In the genomic region with DNA sequence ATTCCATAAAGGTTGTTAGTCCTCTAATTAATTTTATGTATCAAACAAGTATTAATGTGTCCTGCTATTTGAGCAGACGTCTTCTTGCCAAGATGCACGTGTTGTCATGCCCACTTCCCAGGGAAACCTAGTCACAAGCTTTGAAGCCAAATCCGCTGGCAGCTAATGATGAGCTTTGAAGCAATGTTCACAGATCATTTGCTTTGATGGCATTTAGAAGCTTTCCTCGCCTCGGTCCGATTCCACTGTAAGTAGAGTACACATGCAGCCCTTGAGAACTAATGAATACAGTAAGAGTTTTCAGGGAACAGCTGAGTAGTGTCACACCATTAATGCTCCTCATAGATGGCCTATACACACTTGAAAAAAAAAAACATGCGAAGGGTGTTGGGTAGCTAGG, we compare ENCODE assay signal across 23 mouse cellular contexts.
DNase-seq lines count a peak whose midpoint lies in the region; ATAC-seq and TF ChIP-seq lines count a peak whose summit lies in the region.
"Had no signal": no experiment of that assay in that cellular context is flagged by ENCODE, and none has a peak within 500 bp of the region (broad histone marks: within the 10 kb centered on the region; RNA-seq: fewer than 3 reads in every experiment).

No protein-coding gene starts in this region.

- no peak for TF ChIP-seq CTCF in forebrain, postnatal 0 days (IDR thresholded peaks at IDR 0.05; ENCODE audit: low read depth)
- TF ChIP-seq CTCF in brain, embryonic 14.5 days (IDR thresholded peaks at IDR 0.05; ENCODE audit: borderline replicate concordance, extremely low read depth, insufficient read depth, insufficient read length): no peak

- WGBS in forebrain, embryonic 14.5 days: 44% methylated on average over 7 of the region's 7 CpGs
- WGBS in forebrain, postnatal 0 days: 39% methylated on average over 7 of the region's 7 CpGs
- 41% methylated on average over 7 of the region's 7 CpGs for WGBS in kidney, embryonic 15.5 days

- H3K4me3 ChIP-seq in forebrain, embryonic 14.5 days (ENCODE audit: low read depth, low read length): no peak overlapping the region
- no peak overlapping the region for H3K4me3 ChIP-seq in forebrain, postnatal 0 days (ENCODE audit: low read depth, low read length)
- no peak overlapping the region for H3K4me3 ChIP-seq in kidney, embryonic 15.5 days (replicated peaks)
- H3K4me3 ChIP-seq: embryonic facial prominence, embryonic 15.5 days; erythroblast, embryonic 14.5 days; forebrain, embryonic 10.5 days; forebrain, embryonic 15.5 days; heart, embryonic 10.5 days; hindbrain, embryonic 15.5 days had no signal

- TF ChIP-seq POLR2A in brain, embryonic 14.5 days (IDR thresholded peaks at IDR 0.05; ENCODE audit: borderline replicate concordance, extremely low read depth, insufficient read depth, insufficient read length, poor library complexity, severe bottlenecking): no peak

- ATAC-seq in forebrain, embryonic 14.5 days: no peak
- no peak for ATAC-seq in forebrain, postnatal 0 days
- ATAC-seq in kidney, embryonic 15.5 days (replicated peaks; ENCODE audit: low FRiP score): 0 out of 2 replicates have a peak, but pooled peaks have one; percentile 25
- ATAC-seq: forebrain, embryonic 15.5 days; inflammation-experienced regulatory T-cells, adult 6 months had no signal

- H3K36me3 ChIP-seq in forebrain, embryonic 14.5 days (ENCODE audit: control insufficient read depth, insufficient read depth, low read length): no peaks in the 10 kb centered on the region
- H3K36me3 ChIP-seq in forebrain, postnatal 0 days (ENCODE audit: insufficient read depth): no peaks in the 10 kb centered on the region
- H3K36me3 ChIP-seq in kidney, embryonic 15.5 days: no peaks in the 10 kb centered on the region
- H3K36me3 ChIP-seq: embryonic facial prominence, embryonic 15.5 days; forebrain, embryonic 10.5 days; forebrain, embryonic 15.5 days; heart, embryonic 10.5 days; hindbrain, embryonic 15.5 days had no signal

- H3K27me3 ChIP-seq in forebrain, embryonic 14.5 days (replicated peaks; ENCODE audit: control insufficient read depth, insufficient read depth, low read length): no peaks in the 10 kb centered on the region
- H3K27me3 ChIP-seq in forebrain, postnatal 0 days (ENCODE audit: insufficient read depth, low read length): no peaks in the 10 kb centered on the region
- H3K27me3 ChIP-seq in kidney, embryonic 15.5 days: no peaks in the 10 kb centered on the region
- H3K27me3 ChIP-seq: CH12.LX; embryonic facial prominence, embryonic 15.5 days; forebrain, embryonic 15.5 days; hindbrain, embryonic 15.5 days had no signal

- no peaks in the 10 kb centered on the region for H3K9me3 ChIP-seq in forebrain, embryonic 14.5 days (replicated peaks; ENCODE audit: control insufficient read depth, low read length)
- no peaks in the 10 kb centered on the region for H3K9me3 ChIP-seq in forebrain, postnatal 0 days (ENCODE audit: low read length)
- H3K9me3 ChIP-seq in kidney, embryonic 15.5 days (replicated peaks): no peaks in the 10 kb centered on the region
- H3K9me3 ChIP-seq: embryonic facial prominence, embryonic 15.5 days; forebrain, embryonic 10.5 days; forebrain, embryonic 15.5 days; heart, embryonic 10.5 days; hindbrain, embryonic 15.5 days had no signal

- H3K27ac ChIP-seq in forebrain, embryonic 14.5 days (ENCODE audit: low read depth, low read length): no peak overlapping the region
- H3K27ac ChIP-seq in forebrain, postnatal 0 days (ENCODE audit: low read depth, low read length): no peak overlapping the region
- no peak overlapping the region for H3K27ac ChIP-seq in kidney, embryonic 15.5 days
- H3K27ac ChIP-seq: embryonic facial prominence, embryonic 15.5 days; forebrain, embryonic 10.5 days; forebrain, embryonic 15.5 days; heart, embryonic 10.5 days; hindbrain, embryonic 15.5 days had no signal

- H3K4me2 ChIP-seq in forebrain, embryonic 14.5 days (ENCODE audit: low read length): no peak overlapping the region
- H3K4me2 ChIP-seq in forebrain, postnatal 0 days (ENCODE audit: low read depth): no peak overlapping the region
- no peak overlapping the region for H3K4me2 ChIP-seq in kidney, embryonic 15.5 days
- H3K4me2 ChIP-seq: embryonic facial prominence, embryonic 15.5 days; forebrain, embryonic 15.5 days; hindbrain, embryonic 15.5 days had no signal

- no peaks in the 10 kb centered on the region for H3K4me1 ChIP-seq in forebrain, embryonic 14.5 days (ENCODE audit: control insufficient read depth, insufficient read depth, low read length)
- no peaks in the 10 kb centered on the region for H3K4me1 ChIP-seq in forebrain, postnatal 0 days (ENCODE audit: insufficient read depth)
- no peaks in the 10 kb centered on the region for H3K4me1 ChIP-seq in kidney, embryonic 15.5 days
- H3K4me1 ChIP-seq: embryonic facial prominence, embryonic 15.5 days; forebrain, embryonic 10.5 days; forebrain, embryonic 15.5 days; heart, embryonic 10.5 days; hindbrain, embryonic 15.5 days had no signal

- H3K9ac ChIP-seq in forebrain, embryonic 14.5 days (ENCODE audit: low read length): no peak overlapping the region
- no peak overlapping the region for H3K9ac ChIP-seq in forebrain, postnatal 0 days
- H3K9ac ChIP-seq in kidney, embryonic 15.5 days: no peak overlapping the region
- H3K9ac ChIP-seq: embryonic facial prominence, embryonic 15.5 days; forebrain, embryonic 15.5 days; hindbrain, embryonic 15.5 days had no signal

- DNase-seq in forebrain, embryonic 14.5 days (ENCODE audit: low spot score): peak; percentile 52
- no peak for DNase-seq in forebrain, postnatal 0 days
- no peak for DNase-seq in kidney, adult 8-10 months
- DNase-seq in Muller cell, postnatal 12 days (ENCODE audit: inconsistent ontology term): peak; percentile 29
- DNase-seq in brain, embryonic 14.5 days (ENCODE audit: low read depth): peak; percentile 79
- DNase-seq: adrenal gland, adult 2 months; adrenal gland, postnatal 25 days; cerebellum, adult 11 months; cerebellum, adult 9-10 months; embryo, embryonic 11 days; gastrocnemius, postnatal 10 days; heart, adult 18-20 months; heart, postnatal 10 days; heart, postnatal 4 days had no signal

Comparison
In these comparisons a context has a peak if more than half of its experiments do, and no peak if none do; other contexts are left out.
1. DNase-seq: peak in forebrain, embryonic 14.5 days (single experiment), Muller cell, postnatal 12 days (single experiment) and brain, embryonic 14.5 days (single experiment); none in forebrain, postnatal 0 days (single experiment) and kidney, adult 8-10 months (0 of 2).